Mouse (Mus musculus): ENCODE measurements around the gene Pkn1. TPM values are rescaled to one million over a fixed set of nuclear protein-coding genes. Genes with fewer than 3 reads are reported as not detected.

Pkn1 gene
- polyA plus RNA-seq, 1 experiment: not detected

- TF ChIP-seq CTCF (IDR thresholded peaks at IDR 0.05; ENCODE audit: insufficient read depth, low read depth, low read length) (no peak), POLR2A (IDR thresholded peaks at IDR 0.05; ENCODE audit: insufficient read depth, low read depth, low read length) (no peak)
- Histone ChIP-seq H3K4me3 (ENCODE audit: insufficient read depth, low read depth, low read length) (peak overlapping the region; percentile 91), H3K27ac (ENCODE audit: insufficient read depth, low read depth, low read length) (no peak overlapping the region), H3K4me1 (ENCODE audit: control insufficient read depth, insufficient read depth, low read length) (peaks cover 13% of the 10 kb centered on the region)
- under 1% methylated on average over 46 of the region's 46 CpGs for WGBS
Observed at GRCm38 (mm10) chr8:83652744-83653661, 46.0 kb downstream of the Pkn1 start.

GRCm38 (mm10) chr8:83652030-83652743 is 46.8 kb downstream of the Pkn1 start, which contains the start of gene Gipc1:
Gene Gipc1, plus strand, starts transcription at chr8:83652677.
- peak within 1 kb of the TSS; percentile 64 for H3K27ac ChIP-seq (ENCODE audit: insufficient read depth, low read depth, low read length)
- TF ChIP-seq POLR2A (IDR thresholded peaks at IDR 0.05; ENCODE audit: insufficient read depth, low read depth, low read length) (peak; percentile 75), CTCF (IDR thresholded peaks at IDR 0.05; ENCODE audit: insufficient read depth, low read depth, low read length) (no peak)
- peaks cover 13% of the 10 kb centered on the region for H3K4me1 ChIP-seq (ENCODE audit: control insufficient read depth, insufficient read depth, low read length)
- WGBS: 2% methylated on average over 50 of the region's 50 CpGs
- H3K4me3 ChIP-seq (ENCODE audit: insufficient read depth, low read depth, low read length): peak within 1 kb of the TSS; percentile 91

DNA sequence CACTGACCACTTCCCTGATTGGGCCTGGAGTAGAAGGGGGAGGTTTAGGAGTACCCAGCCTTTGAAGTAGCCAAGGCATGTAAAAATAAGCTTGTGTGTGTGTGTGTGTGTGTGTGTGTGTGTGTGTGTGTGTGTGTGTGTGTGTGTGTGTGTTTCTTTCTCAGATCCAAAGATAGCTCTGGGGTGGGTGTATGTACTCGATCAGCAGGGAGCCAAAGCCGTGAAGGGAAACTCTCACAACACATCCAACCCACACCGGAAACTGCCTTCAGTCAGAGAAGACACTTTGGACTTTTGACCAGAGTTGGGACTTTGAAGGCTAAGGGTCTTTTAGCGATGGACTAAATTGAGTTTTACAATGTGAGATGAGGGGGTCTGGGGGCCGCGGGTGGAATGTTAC is 49.3 kb downstream of the Pkn1 start:
- Histone ChIP-seq H3K27ac (ENCODE audit: insufficient read depth, low read depth, low read length) (no peak overlapping the region), H3K4me1 (ENCODE audit: control insufficient read depth, insufficient read depth, low read length) (peaks cover 12% of the 10 kb centered on the region), H3K4me3 (ENCODE audit: insufficient read depth, low read depth, low read length) (no peak overlapping the region)
- WGBS: 75% methylated on average over 6 of the region's 6 CpGs
- no peak for TF ChIP-seq POLR2A (IDR thresholded peaks at IDR 0.05; ENCODE audit: insufficient read depth, low read depth, low read length)
- TF ChIP-seq CTCF (IDR thresholded peaks at IDR 0.05; ENCODE audit: insufficient read depth, low read depth, low read length): no peak

DNA sequence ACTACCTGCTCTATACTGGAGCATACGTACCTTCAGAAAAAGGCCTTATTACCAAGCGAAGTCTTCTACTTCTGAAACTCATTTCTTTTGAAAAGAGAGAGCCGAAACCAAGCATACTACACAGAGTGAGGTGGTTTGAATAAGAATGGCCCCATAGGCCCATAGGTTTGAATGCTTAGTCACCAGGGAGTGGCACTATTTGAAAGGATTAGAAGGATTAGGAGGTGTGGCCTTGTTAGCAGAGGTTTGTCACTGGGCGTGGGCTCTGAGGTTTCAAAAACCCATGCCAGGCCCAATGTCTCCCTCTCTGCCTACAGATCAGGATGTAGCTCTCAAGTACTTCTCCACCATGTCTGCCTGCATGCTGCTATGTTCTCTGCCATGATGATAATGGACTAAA is 50.9 kb downstream of the Pkn1 start:
- TF ChIP-seq POLR2A (IDR thresholded peaks at IDR 0.05; ENCODE audit: insufficient read depth, low read depth, low read length): no peak
- no peak for TF ChIP-seq CTCF (IDR thresholded peaks at IDR 0.05; ENCODE audit: insufficient read depth, low read depth, low read length)
- Histone ChIP-seq H3K4me1 (ENCODE audit: control insufficient read depth, insufficient read depth, low read length) (peaks cover under 1% of the 10 kb centered on the region; the same call in 1 of the 2 replicates), H3K27ac (ENCODE audit: insufficient read depth, low read depth, low read length) (no peak overlapping the region), H3K4me3 (ENCODE audit: insufficient read depth, low read depth, low read length) (no peak overlapping the region)
- WGBS: 96% methylated on average over 4 of the region's 4 CpGs

DNA sequence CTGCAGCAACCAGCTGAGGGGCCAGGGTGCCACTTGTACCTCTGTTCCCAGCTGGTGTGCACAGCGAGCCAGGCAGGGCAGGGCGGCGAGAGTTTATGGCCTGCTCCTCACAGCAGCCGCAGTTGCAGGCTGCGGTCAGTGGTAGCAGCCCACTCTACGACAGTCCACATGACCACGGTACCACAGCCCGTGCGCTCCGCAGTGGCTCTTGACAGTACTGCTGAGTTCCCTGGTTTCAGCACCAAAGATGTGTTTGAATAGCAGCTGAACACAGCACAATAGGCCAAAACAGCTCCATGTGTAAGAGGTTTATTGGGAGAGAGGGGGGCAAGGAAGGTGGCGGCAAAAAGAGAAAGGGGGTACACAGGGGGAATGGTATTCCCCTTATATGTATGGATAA is 51.5 kb downstream of the Pkn1 start:
- TF ChIP-seq POLR2A (IDR thresholded peaks at IDR 0.05; ENCODE audit: insufficient read depth, low read depth, low read length) (no peak), CTCF (IDR thresholded peaks at IDR 0.05; ENCODE audit: insufficient read depth, low read depth, low read length) (no peak)
- 95% methylated on average over 11 of the region's 11 CpGs for WGBS
- no peaks in the 10 kb centered on the region for H3K4me1 ChIP-seq (ENCODE audit: control insufficient read depth, insufficient read depth, low read length)

DNA sequence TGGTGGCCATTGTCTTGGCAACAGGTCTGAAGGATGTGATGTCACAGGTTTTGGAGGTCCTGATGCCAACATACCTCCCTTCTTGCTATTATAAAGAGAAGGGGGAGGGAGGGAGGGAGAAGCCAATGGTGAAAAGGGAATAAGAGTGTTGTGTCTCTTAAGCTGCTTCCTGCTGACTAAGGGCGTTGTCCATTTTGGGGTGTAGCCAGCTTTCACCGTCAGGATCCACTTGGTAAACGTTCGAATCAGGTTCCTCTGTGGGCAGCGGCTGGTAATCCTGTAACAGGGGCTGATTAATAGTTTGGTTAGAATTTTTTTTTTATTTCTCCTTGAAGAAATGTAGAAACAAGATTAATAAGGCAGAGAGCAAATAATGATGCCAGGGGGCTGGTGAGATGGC is 59.3 kb downstream of the Pkn1 start:
- H3K4me3 ChIP-seq (ENCODE audit: insufficient read depth, low read depth, low read length): no peak overlapping the region
- no peak for TF ChIP-seq POLR2A (IDR thresholded peaks at IDR 0.05; ENCODE audit: insufficient read depth, low read depth, low read length)
- no peak for TF ChIP-seq CTCF (IDR thresholded peaks at IDR 0.05; ENCODE audit: insufficient read depth, low read depth, low read length)
- H3K4me1 ChIP-seq (ENCODE audit: control insufficient read depth, insufficient read depth, low read length): no peaks in the 10 kb centered on the region
- WGBS: 70% methylated on average over 5 of the region's 5 CpGs
- H3K27ac ChIP-seq (ENCODE audit: insufficient read depth, low read depth, low read length): no peak overlapping the region

More for the DNA sequence above, 51.5 kb downstream of the Pkn1 start:
- Histone ChIP-seq H3K4me3 (ENCODE audit: insufficient read depth, low read depth, low read length) (no peak overlapping the region), H3K27ac (ENCODE audit: insufficient read depth, low read depth, low read length) (no peak overlapping the region)

- no peak overlapping the region for H3K4me3 ChIP-seq (ENCODE audit: insufficient read depth, low read depth, low read length)
- 71% methylated on average over 4 of the region's 4 CpGs for WGBS
- TF ChIP-seq CTCF (IDR thresholded peaks at IDR 0.05; ENCODE audit: insufficient read depth, low read depth, low read length): no peak
- no peak for TF ChIP-seq POLR2A (IDR thresholded peaks at IDR 0.05; ENCODE audit: insufficient read depth, low read depth, low read length)
Observed at GRCm38 (mm10) chr8:83638856-83639255, 60.1 kb downstream of the Pkn1 start.

DNA sequence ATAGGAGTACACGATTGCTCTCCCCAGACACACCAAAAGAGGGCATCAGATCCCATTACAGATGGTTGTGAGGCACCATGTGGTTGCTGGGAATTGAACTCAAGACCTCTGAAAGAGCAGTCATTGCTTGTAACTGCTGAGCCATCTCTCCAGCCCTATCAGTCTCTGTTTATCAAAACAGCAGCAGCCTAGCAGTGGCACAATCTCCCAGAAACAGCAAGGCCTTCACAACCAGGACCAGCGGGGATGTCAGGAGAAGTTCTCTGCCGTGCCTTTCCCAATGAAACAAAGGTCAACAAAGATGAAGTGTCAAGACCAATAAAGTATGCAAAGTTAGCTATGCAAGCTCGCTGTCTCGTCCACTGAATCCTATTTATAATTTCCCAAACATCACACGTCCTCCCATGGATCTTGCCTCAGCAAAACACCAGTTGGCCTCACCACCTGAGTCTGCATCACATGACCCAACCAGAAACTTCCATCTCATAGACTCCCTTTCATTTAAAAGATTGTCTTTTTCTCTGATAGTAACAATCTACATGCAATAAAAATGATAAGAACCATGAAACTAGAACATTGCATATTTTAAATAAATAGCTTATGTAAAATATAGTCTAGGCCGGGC is 66.8 kb downstream of the Pkn1 start:
- no peak overlapping the region for H3K27ac ChIP-seq (ENCODE audit: insufficient read depth, low read depth, low read length)
- no peaks in the 10 kb centered on the region for H3K4me1 ChIP-seq (ENCODE audit: control insufficient read depth, insufficient read depth, low read length)
- no peak overlapping the region for H3K4me3 ChIP-seq (ENCODE audit: insufficient read depth, low read depth, low read length)
- 89% methylated on average over 7 of the region's 7 CpGs for WGBS
- no peak for TF ChIP-seq POLR2A (IDR thresholded peaks at IDR 0.05; ENCODE audit: insufficient read depth, low read depth, low read length)
- no peak for TF ChIP-seq CTCF (IDR thresholded peaks at IDR 0.05; ENCODE audit: insufficient read depth, low read depth, low read length)

More at GRCm38 (mm10) chr8:83638856-83639255, 60.1 kb downstream of the Pkn1 start:
- H3K4me1 ChIP-seq (ENCODE audit: control insufficient read depth, insufficient read depth, low read length): no peaks in the 10 kb centered on the region
- no peak overlapping the region for H3K27ac ChIP-seq (ENCODE audit: insufficient read depth, low read depth, low read length)
